Mouse (Mus musculus) heart, embryonic 13.5 days (tissue): ENCODE measurements around the gene Cdc20. TPM values are rescaled to one million over a fixed set of nuclear protein-coding genes. Genes with fewer than 3 reads are reported as not detected.

ENCODE experiments used
- ATAC-seq: fragments of 200-750 bp; cut with Nextera tagmentation; 2 replicates; pipeline ENCODE4 v1.8.0; 2017; ENCODE audit warnings: moderate TSS enrichment; ENCODE audit not compliant: insufficient number of reproducible peaks, low FRiP score, low TSS enrichment; ENCODE audit errors: extremely low read depth
- H3K27ac ChIP-seq: fragments of 300-500 bp; sonication (generic); replicated peaks from 2 replicates; pipeline ENCODE4 v1.5.1; 2015; ENCODE audit warnings: moderate library complexity, mild to moderate bottlenecking, inconsistent platforms
- H3K27me3 ChIP-seq: fragments of 300-500 bp; sonication (generic); replicated peaks from 2 replicates; pipeline ENCODE4 v1.6.1; 2015; ENCODE audit warnings: mild to moderate bottlenecking, inconsistent platforms
- H3K36me3 ChIP-seq: fragments of 300-500 bp; sonication (generic); 2 replicates; pipeline ENCODE4 v1.6.1; 2015; ENCODE audit warnings: mild to moderate bottlenecking, inconsistent platforms
- H3K4me1 ChIP-seq: fragments of 300-500 bp; sonication (generic); 2 replicates; pipeline ENCODE4 v1.6.1; 2015; ENCODE audit warnings: inconsistent platforms
- H3K4me2 ChIP-seq: fragments of 300-500 bp; sonication (generic); 2 replicates; pipeline ENCODE4 v1.6.1; 2015; ENCODE audit warnings: inconsistent platforms, mild to moderate bottlenecking, moderate library complexity
- H3K4me3 ChIP-seq: fragments of 300-500 bp; sonication (generic); 2 replicates; pipeline ENCODE4 v1.5.1; 2015; ENCODE audit warnings: moderate library complexity, mild to moderate bottlenecking, inconsistent platforms
- H3K9ac ChIP-seq: fragments of 300-500 bp; sonication (generic); 2 replicates; pipeline ENCODE4 v1.6.1; 2015; ENCODE audit warnings: inconsistent platforms, mild to moderate bottlenecking, moderate library complexity
- H3K9me3 ChIP-seq: fragments of 300-500 bp; sonication (generic); 2 replicates; pipeline ENCODE4 v1.6.1; 2016; ENCODE audit warnings: inconsistent platforms
- WGBS: fragments of 180-500 bp; shearing (Covaris S2); methylation state at CpG from one replicate; pipeline ENCODE4 v1.1.7; 2015; ENCODE audit warnings: mixed read lengths; 5-methylcytosine and 5-hydroxymethylcytosine counted together
- polyA plus RNA-seq: library from polyadenylated mRNA; unstranded; fragments of >200 nt; fragmentation: Nextera tagmentation; extraction: Ambion mirVana; gene quantifications from 2 replicates; pipeline ENCODE4 v1.2.1, GENCODE M21; 2015

The Cdc20 gene
- polyA plus RNA-seq, 1 experiment from 2014 or later, result 171 TPM

- Histone ChIP-seq H3K36me3 (peaks cover 98% of the 10 kb centered on the region), H3K4me3 (no peak overlapping the region), H3K9ac (no peak overlapping the region), H3K27me3 (no peaks in the 10 kb centered on the region), H3K4me2 (no peak overlapping the region), H3K9me3 (no peaks in the 10 kb centered on the region), H3K27ac (no peak overlapping the region), H3K4me1 (no peaks in the 10 kb centered on the region)
- ATAC-seq, result no peak
- 79% methylated on average over 2 of the region's 2 CpGs for WGBS
Measured at GRCm38 (mm10) chr4:118415779-118416178, 21.4 kb downstream of the Cdc20 start.

- H3K9ac ChIP-seq, result no peak overlapping the region
- WGBS, result 90% methylated on average over 5 of the region's 5 CpGs
- no peak for ATAC-seq
- no peaks in the 10 kb centered on the region for H3K27me3 ChIP-seq
- peaks cover 79% of the 10 kb centered on the region for H3K36me3 ChIP-seq
- H3K4me1 ChIP-seq, result peaks cover 10% of the 10 kb centered on the region
- H3K4me3 ChIP-seq, result no peak overlapping the region
- H3K4me2 ChIP-seq, result no peak overlapping the region
- no peaks in the 10 kb centered on the region for H3K9me3 ChIP-seq
- no peak overlapping the region for H3K27ac ChIP-seq
Measured at GRCm38 (mm10) chr4:118413553-118413952, 23.6 kb downstream of the Cdc20 start.

GRCm38 (mm10) chr4:118410871-118411270 lies 26.3 kb downstream of the Cdc20 start:
- Histone ChIP-seq H3K27ac (no peak overlapping the region), H3K9me3 (no peaks in the 10 kb centered on the region), H3K4me3 (no peak overlapping the region), H3K4me1 (peaks cover 21% of the 10 kb centered on the region), H3K27me3 (no peaks in the 10 kb centered on the region), H3K4me2 (no peak overlapping the region), H3K9ac (no peak overlapping the region), H3K36me3 (peaks cover 55% of the 10 kb centered on the region)
- no peak for ATAC-seq
- 87% methylated on average over 5 of the region's 5 CpGs for WGBS

GRCm38 (mm10) chr4:118409142-118409900 lies 27.8 kb downstream of the Cdc20 start, which contains the start of the genes Szt2 and Med8:
Gene Szt2, minus strand, starts transcription at chr4:118409273.
Gene Med8, plus strand, starts transcription at chr4:118409337.
- WGBS, result under 1% methylated on average over 51 of the region's 53 CpGs
- peak; percentile 91 for ATAC-seq

GRCm38 (mm10) chr4:118402701-118403100 lies 34.5 kb downstream of the Cdc20 start:
- H3K27me3 ChIP-seq, result no peaks in the 10 kb centered on the region
- peaks cover 75% of the 10 kb centered on the region for H3K36me3 ChIP-seq
- H3K4me3 ChIP-seq, result no peak overlapping the region
- H3K27ac ChIP-seq, result no peak overlapping the region
- ATAC-seq, result no peak
- H3K9me3 ChIP-seq, result no peaks in the 10 kb centered on the region
- no peak overlapping the region for H3K9ac ChIP-seq
- 0 out of 2 replicates have a peak, but pooled peaks cover 8% of the 10 kb centered on the region for H3K4me1 ChIP-seq
- WGBS, result 94% methylated on average over 12 of the region's 12 CpGs
- no peak overlapping the region for H3K4me2 ChIP-seq

More at GRCm38 (mm10) chr4:118409142-118409900, 27.8 kb downstream of the Cdc20 start, which contains the start of the genes Szt2 and Med8:
- peak within 1 kb of the TSS; percentile 94 for H3K9ac ChIP-seq
- H3K27ac ChIP-seq, result peak within 1 kb of the TSS; percentile 70
- peaks cover 53% of the 10 kb centered on the region for H3K36me3 ChIP-seq
- H3K27me3 ChIP-seq, result no peaks in the 10 kb centered on the region
- H3K4me3 ChIP-seq, result peak within 1 kb of the TSS; percentile 80
- H3K4me2 ChIP-seq, result peak within 1 kb of the TSS; percentile 91
- peaks cover 21% of the 10 kb centered on the region for H3K4me1 ChIP-seq
- H3K9me3 ChIP-seq, result no peaks in the 10 kb centered on the region

GRCm38 (mm10) chr4:118401918-118402317 lies 35.2 kb downstream of the Cdc20 start:
- H3K27ac ChIP-seq, result no peak overlapping the region; the same call in 1 of the 2 replicates
- H3K4me1 ChIP-seq, result 0 out of 2 replicates have a peak, but pooled peaks cover 5% of the 10 kb centered on the region
- no peaks in the 10 kb centered on the region for H3K27me3 ChIP-seq
- no peak overlapping the region for H3K4me3 ChIP-seq
- no peaks in the 10 kb centered on the region for H3K9me3 ChIP-seq
- WGBS, result 70% methylated on average over 5 of the region's 5 CpGs
- ATAC-seq, result no peak
- H3K4me2 ChIP-seq, result no peak overlapping the region
- peaks cover 83% of the 10 kb centered on the region for H3K36me3 ChIP-seq
- no peak overlapping the region for H3K9ac ChIP-seq

- ATAC-seq, result no peak
- no peak overlapping the region for H3K4me3 ChIP-seq
- no peak overlapping the region for H3K4me2 ChIP-seq
- H3K27me3 ChIP-seq, result no peaks in the 10 kb centered on the region
- WGBS, result 90% methylated on average over 3 of the region's 3 CpGs
- no peak overlapping the region for H3K9ac ChIP-seq
- H3K36me3 ChIP-seq, result peaks cover 88% of the 10 kb centered on the region
- no peaks in the 10 kb centered on the region for H3K9me3 ChIP-seq
- no peak overlapping the region for H3K27ac ChIP-seq
- peaks cover 9% of the 10 kb centered on the region for H3K4me1 ChIP-seq
Measured at GRCm38 (mm10) chr4:118401421-118401820, 35.7 kb downstream of the Cdc20 start.

- H3K27me3 ChIP-seq, result no peaks in the 10 kb centered on the region
- WGBS, result 90% methylated on average over 6 of the region's 6 CpGs
- no peak overlapping the region for H3K4me3 ChIP-seq
- no peak overlapping the region for H3K4me2 ChIP-seq
- peaks cover 89% of the 10 kb centered on the region for H3K36me3 ChIP-seq
- peaks cover 32% of the 10 kb centered on the region for H3K4me1 ChIP-seq
- ATAC-seq, result no peak
- no peaks in the 10 kb centered on the region for H3K9me3 ChIP-seq
- H3K27ac ChIP-seq, result no peak overlapping the region
- H3K9ac ChIP-seq, result no peak overlapping the region
Measured at GRCm38 (mm10) chr4:118398400-118398799, 38.8 kb downstream of the Cdc20 start.

GRCm38 (mm10) chr4:118396433-118396832 lies 40.7 kb downstream of the Cdc20 start:
- Histone ChIP-seq H3K27ac (peak overlapping the region; percentile 50; the same call in 1 of the 2 replicates), H3K4me1 (peaks cover 27% of the 10 kb centered on the region), H3K4me3 (no peak overlapping the region), H3K36me3 (peaks cover 89% of the 10 kb centered on the region), H3K9me3 (no peaks in the 10 kb centered on the region), H3K4me2 (no peak overlapping the region), H3K27me3 (no peaks in the 10 kb centered on the region), H3K9ac (no peak overlapping the region)
- no peak for ATAC-seq
- 71% methylated on average over 3 of the region's 3 CpGs for WGBS

GRCm38 (mm10) chr4:118395289-118395688 lies 41.9 kb downstream of the Cdc20 start:
- no peaks in the 10 kb centered on the region for H3K9me3 ChIP-seq
- 0 out of 2 replicates have a peak overlapping the region, but pooled peaks have one; percentile 14 for H3K4me2 ChIP-seq
- no peak for ATAC-seq
- peak overlapping the region; percentile 50; the same call in 1 of the 2 replicates for H3K9ac ChIP-seq
- H3K27me3 ChIP-seq, result no peaks in the 10 kb centered on the region
- WGBS, result 29% methylated on average over 4 of the region's 4 CpGs
- H3K4me3 ChIP-seq, result no peak overlapping the region
- peaks cover 89% of the 10 kb centered on the region for H3K36me3 ChIP-seq
- peaks cover 27% of the 10 kb centered on the region for H3K4me1 ChIP-seq
- peak overlapping the region; percentile 84 for H3K27ac ChIP-seq

GRCm38 (mm10) chr4:118394505-118394904 lies 42.6 kb downstream of the Cdc20 start:
- Histone ChIP-seq H3K9me3 (no peaks in the 10 kb centered on the region), H3K27me3 (no peaks in the 10 kb centered on the region), H3K4me1 (peaks cover 27% of the 10 kb centered on the region), H3K4me2 (no peak overlapping the region), H3K9ac (peak overlapping the region; percentile 53), H3K27ac (peak overlapping the region; percentile 84), H3K36me3 (peaks cover 89% of the 10 kb centered on the region), H3K4me3 (no peak overlapping the region)
- 34% methylated on average over 6 of the region's 6 CpGs for WGBS
- ATAC-seq, result no peak
